Mouse (Mus musculus) left cerebral cortex, postnatal 10 days (tissue): ENCODE results near the gene Rtn2. TPM values are rescaled to one million over a fixed set of nuclear protein-coding genes. Genes with fewer than 3 reads are reported as not detected.

Experiments used
- DNase-seq, 2 experiments: peaks; one replicate each; pipeline ENCODE4 v3.0.0; 2021 to 2022; ENCODE audit warnings: low spot score in 2 of 2, mixed read lengths in 1 of 2; ENCODE audit errors: extremely low spot score in 1 of 2
- intact Hi-C: fragments of 180-260 bp; cut with DNase I; formaldehyde crosslinking; loops from one replicate; pipeline ENCODE4 v1.15.1; 2025
- total RNA-seq, 2 experiments: library from RNA; stranded (reverse); gene quantifications; 2 replicates each; pipeline ENCODE4 v1.2.3; 2021

Gene Rtn2
- total RNA-seq, 2 experiments from 2014 or later = 145 to 151 TPM

DNA sequence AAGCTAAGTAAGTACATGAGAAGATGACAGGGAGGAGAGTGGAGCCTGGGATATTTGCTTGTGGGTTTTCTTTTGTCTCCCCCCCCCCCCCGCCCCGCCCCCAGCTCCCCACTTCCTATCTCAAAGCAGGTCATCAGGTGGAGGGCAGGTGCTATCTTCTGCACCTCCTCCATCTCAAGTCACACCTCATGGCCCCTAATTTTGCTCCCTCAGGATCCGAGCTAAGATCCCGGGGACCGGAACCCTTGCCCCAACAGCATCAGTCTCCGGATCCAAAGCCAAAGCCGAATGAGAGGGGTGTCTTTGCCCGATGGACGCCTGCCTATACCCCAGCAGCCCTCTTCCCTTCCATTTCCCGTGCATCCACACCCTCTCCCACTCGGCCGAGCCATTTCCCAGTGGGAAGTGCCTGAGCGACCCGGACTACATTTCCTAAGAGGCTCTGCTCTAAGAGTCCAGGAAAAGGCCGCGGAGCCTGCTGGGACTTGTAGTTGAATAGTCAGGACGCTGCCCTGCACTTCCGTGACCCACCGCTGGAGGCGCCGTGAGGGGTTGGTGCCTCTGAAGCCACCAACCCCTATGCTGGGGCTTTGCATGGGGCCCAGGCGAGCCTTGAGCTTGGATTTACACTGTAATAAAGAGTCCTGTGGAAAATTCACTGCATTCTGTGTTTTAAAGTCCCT is 13.2 kb downstream of the Rtn2 start:
- peak; percentile 89 to 96 for DNase-seq
- intact Hi-C loops = no loop called here

DNA sequence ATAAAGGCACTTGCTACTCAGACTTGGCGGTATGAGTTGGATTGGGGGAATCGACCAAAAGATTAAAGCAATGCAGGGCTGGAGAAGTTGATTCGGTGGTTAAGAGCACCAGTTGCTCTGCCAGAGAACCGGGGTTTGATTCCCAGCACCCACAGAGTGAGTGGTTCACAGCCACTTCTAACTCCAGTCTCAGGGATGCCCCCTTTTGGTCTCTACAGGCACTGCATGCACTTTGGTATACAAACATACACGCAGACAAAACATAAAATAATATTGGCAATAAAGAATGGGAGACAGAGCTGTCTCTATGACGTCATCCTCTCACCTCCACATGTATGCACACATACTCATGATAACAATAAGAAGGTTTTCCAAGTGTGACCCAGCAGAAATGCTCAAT is 14.6 kb downstream of the Rtn2 start:
- no peak for DNase-seq
- intact Hi-C loops = no loop called here

DNA sequence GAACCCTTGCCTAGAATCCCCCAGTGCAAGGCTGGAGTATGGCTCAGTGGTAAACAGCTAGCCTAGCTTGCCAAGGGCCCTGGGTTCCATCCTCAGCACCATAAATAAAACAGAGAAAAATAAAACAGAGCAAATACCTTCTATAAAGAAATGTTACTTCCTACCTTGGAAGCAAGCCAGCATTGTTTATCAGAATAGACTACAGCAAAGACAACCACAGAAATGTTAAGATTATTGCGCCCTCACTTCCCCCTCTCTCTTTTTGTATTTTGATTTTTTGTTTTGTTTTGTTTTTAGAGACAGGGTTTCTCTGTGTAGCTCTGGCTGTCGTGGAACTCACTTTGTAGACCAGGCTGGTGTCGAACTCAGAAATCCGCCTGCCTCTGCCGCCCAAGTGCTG is 15.4 kb downstream of the Rtn2 start:
- DNase-seq = no peak
- intact Hi-C loops = no loop called here

DNA sequence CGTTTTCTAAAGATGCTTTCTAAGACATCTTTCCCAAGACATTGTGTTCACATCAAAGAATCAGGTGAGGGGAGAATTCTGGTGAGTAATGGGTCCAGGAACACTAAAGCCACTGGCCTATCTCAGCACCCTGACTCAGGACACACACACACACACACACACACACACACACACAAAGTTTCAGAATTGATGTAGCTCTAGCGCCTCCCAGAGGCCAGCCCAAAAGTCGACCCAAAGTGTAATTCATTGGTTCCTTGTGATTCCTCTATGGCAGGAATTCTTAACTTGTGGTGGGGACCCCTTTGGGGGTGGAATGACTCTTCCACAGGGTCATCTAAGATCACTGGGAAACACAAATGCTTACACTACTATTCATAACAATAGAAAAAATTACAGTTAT is 16.8 kb downstream of the Rtn2 start:
- intact Hi-C loops = no loop called here

DNA sequence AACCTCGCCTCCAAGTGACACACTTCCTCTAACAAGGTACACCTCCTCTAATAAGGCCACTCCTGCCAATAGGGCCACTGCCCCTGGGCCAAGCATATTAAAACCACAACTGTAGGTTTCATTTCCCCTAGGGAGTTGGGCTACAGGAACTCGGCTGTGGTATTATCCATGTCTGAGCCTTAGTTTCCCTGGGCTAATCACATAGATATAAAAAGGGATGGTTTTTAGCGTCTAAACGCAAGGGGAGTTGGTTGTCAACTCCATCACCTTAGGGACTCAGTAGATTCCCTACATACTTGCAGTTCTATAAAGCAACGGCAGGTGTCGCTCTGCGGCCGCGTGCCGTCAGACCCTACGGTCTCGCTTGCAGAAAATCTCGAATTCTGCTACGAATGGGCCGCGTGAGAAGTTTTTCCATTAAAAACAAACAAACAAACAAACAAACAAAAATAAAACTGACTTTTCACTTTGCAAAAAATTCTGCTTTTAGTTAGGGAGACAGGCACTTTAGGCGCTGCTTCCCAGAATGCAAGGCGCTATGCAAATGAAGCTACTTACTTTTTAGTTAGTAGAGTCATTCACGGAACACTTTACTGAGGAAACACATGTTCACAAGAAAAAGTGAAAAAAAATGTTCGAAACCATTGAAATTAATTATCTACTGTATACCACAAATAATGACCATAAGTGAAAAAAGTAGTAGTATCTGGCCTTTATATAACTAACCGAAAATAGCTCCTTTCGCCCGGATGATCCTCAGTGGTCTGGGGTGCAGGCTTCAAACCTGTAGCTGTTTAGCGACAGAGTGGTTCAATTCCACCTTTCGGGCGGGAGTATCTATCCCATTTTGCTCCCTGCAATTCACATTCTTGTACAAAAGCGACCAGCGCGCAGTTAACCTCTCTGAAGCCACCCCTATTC is 18.3 kb downstream of the Rtn2 start:
- DNase-seq = peak; percentile 73 to 83
- intact Hi-C loops = loop anchor here (1.0 kb wide), 1 partner anchor 43 kb away; no protein-coding TSS in a partner anchor

More for the DNA sequence above, 16.8 kb downstream of the Rtn2 start:
- peak in 1 of 2 experiments; percentile 66 for DNase-seq

DNA sequence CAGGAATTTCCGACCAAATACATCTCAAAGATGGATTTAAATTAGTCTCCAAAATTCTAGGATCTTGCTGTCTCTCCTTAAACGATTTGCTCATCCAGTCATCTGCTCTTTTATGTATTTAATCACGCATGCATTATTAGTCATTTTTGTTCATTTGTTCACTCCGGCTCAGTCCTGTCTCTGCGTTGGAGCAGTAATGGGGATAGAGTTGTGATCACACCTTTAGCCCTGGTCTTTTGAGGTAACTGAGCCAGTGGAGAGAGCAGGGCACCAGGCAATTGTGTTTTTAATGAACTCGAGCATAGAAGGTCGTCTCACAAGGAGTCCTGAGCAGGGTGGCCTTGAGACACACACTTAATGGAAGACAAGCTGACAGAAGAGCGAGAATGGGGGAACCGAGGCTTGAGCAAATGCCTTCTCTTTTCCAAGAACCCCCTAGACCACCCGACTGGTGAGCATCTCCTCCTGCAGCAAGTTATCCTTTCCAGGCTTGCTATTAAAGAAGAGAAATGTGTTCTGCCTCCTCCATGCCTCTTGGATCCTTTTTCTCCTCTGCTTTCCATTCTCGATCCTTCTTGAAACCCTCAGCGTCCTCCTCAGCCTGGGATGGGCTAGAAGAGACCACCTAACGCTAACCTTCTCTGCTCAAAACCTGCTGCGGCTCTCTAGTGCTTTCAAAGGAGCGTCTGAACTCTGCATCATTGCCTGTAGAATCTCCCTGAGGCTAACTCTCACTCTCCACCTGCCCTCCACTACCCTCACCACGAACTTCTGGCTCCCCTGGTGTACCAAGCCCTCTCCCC is 19.2 kb downstream of the Rtn2 start:
- DNase-seq = no peak

DNA sequence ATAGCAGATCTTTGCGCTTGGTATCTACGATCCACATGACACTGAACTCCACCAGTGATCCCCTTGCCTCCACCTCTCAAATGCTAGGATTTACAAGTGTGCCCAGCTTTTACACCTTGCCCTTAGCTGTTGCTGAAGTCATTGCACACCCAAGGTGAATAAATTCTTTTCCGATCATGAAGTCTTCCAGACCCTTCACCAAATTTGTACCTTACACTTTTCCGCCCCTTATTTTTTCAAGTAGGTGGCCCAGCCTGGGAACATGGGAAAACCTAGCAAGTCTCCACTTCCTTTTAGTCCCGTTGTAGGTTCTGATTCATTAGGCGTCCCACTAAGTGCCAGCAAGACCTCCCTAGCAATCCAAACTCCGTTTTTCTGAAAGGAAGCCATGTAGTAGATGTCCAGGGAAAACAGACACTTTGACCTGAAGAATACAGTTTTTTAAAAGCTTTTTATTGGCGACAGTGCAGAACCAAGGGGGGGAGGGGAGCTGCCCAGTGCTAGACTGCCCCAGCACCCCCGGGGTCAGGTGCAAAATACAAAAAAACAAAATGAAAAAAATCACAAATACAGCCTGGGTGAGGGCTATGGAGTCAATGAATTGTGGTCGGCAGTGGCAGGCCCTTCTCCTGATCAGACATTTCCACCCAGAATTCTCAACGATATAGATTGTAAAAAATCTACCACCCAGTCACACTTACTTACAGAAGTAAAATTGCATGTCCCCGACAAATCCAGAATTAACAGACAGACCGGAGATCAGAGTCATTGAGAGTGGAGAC is 20.0 kb downstream of the Rtn2 start:
- intact Hi-C loops = no loop called here
- DNase-seq = no peak

More for the DNA sequence above, 19.2 kb downstream of the Rtn2 start:
- intact Hi-C loops = loop anchor here (1.0 kb wide), 1 partner anchor 42 kb away; no protein-coding TSS in a partner anchor

DNA sequence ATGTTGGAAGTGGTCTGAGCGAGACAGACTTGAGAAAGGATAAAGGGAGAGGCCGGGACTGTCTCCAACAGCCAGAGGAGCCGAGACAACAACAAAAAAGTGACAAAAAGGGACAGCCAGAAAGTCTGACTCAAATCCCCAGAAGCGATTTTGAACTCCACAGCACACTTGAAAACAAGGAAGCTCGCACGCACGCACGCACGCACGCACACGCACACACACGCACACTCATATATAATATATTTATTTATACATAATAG is 20.6 kb downstream of the Rtn2 start:
- DNase-seq = no peak
- intact Hi-C loops = no loop called here

DNA sequence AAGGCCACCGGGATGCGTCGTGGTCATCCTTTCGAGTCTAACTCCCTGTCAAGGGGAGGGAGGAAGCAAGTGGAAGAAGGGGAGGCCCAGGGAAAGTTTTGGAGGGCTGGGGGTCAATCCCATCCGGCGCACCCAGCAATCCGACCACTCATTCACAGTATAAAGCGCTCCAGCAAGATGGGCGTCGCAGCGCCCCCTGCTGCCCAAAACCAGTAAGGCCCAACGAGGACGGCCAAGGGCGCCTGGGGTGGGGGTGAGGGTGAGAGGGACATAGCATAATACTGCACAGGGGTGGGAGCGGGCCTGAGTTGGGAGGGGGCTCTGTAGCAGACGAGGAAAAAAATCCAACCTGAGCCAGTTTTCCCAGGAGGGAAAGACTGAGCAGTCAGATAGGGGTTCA is 21.3 kb downstream of the Rtn2 start:
- intact Hi-C loops = loop anchor here (2.0 kb wide), 1 partner anchor 19 kb away; no protein-coding TSS in a partner anchor
- peak in 1 of 2 experiments; percentile 82 for DNase-seq

DNA sequence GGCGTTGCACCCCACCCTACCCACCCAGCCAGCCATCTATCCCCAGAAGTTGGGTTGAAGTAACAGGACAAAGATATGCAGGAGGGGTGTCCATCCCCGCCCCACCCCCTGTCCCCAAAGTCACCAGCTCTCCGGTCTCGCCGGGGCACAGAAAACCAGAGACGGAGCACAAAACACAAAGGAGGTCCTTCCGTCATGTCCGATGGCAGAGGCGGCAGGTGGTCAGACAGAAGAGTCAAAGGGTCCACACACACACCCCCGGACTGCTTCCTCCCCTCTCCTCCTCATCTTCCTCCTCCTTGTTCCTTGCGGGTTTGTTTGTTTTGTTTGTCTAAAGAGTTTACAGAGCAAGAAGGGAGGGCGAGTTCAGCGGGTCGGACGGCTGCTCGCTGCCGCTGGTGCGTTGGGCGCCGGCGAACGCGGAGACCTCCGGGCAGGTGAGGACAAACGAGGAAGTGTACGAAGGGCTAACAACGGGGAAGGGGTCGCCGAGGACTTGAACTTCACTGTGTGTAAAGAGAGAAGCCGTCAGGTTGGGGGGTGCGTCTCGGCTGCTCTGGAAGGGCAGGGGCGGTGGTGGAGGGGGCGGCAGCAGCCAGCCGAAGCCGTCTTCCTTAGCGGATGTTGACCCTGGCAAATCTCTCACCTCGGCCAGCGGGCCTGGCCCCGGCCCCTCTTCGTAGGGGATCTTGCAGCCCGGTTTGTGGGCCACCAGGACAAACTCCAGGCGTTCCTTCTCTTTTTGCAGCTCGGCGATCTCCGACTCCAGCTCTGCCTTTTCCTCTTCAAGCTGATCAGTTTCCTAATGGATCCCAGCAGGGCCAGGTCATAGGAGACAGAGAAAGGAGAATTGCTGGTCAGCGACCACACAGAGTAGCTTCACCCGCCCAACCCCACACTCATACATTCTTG is 22.3 kb downstream of the Rtn2 start:
- DNase-seq = no peak
- intact Hi-C loops = loop anchor here (2.0 kb wide), 1 partner anchor 20 kb away; no protein-coding TSS in a partner anchor

DNA sequence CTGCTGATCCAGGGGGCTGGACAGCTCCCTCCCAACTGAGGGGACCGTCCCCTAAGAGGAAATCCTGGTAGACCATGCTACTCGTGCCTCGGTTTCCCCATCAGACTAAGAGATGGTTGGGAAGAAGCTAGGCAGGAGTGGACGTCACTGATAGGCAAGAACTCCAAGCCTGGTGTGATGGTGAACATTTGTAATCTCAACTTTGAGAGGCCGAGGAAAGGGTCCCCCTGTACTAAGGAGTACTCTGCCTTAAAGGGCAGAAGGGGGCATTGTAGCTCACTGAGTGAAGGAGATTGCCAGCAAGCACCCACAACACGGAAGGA is 22.9 kb downstream of the Rtn2 start:
- intact Hi-C loops = loop anchor here (2.0 kb wide), 1 partner anchor 21 kb away; no protein-coding TSS in a partner anchor
- DNase-seq = no peak

DNA sequence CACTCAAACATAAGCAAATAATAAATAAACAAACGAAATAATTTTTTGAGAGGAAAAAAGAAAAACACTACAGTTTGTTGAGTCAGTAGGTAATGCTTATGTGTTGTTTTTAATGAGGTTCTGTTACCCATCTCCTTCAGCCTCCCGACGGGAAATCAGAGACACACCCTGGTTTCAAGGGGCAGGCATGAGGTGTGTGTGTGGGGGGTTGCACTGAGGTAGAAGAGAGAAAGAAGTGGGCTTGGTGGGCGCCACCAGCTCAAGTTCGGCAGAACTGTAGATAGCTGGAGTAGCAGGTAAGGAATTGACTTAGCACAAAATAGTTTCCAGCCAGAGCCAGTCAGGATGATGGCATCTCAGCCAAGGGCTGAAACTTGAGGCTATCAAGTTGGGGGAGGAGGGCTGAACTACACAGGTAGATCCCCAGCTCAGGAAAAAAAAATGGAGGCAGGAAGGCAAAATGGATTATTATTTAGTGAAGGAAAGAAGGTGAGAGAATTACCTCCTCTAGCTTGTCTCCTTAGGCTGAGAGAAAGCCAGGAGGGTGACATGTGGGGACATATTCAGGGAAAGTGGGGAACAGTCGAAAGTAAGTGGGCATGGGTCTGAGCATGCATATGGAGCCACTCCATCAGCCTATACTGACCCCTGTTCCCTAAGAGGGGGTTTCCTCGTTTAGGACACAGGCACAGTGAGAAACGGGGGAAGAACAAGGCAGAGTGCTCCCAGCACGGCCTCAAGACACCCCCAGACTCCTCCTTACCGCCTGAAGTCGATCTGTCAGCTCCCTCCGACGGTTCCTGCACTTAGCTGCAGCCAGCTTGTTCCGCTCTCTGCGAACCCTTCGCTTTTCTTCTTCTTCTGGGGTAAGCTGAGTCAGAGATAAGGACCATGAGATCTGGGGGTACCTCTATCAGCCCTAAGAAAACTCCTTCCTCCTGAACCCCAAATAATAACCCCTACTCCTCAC is 23.7 kb downstream of the Rtn2 start:
- no peak for DNase-seq
- intact Hi-C loops = loop anchor here (2.0 kb wide), 1 partner anchor 21 kb away; no protein-coding TSS in a partner anchor

DNA sequence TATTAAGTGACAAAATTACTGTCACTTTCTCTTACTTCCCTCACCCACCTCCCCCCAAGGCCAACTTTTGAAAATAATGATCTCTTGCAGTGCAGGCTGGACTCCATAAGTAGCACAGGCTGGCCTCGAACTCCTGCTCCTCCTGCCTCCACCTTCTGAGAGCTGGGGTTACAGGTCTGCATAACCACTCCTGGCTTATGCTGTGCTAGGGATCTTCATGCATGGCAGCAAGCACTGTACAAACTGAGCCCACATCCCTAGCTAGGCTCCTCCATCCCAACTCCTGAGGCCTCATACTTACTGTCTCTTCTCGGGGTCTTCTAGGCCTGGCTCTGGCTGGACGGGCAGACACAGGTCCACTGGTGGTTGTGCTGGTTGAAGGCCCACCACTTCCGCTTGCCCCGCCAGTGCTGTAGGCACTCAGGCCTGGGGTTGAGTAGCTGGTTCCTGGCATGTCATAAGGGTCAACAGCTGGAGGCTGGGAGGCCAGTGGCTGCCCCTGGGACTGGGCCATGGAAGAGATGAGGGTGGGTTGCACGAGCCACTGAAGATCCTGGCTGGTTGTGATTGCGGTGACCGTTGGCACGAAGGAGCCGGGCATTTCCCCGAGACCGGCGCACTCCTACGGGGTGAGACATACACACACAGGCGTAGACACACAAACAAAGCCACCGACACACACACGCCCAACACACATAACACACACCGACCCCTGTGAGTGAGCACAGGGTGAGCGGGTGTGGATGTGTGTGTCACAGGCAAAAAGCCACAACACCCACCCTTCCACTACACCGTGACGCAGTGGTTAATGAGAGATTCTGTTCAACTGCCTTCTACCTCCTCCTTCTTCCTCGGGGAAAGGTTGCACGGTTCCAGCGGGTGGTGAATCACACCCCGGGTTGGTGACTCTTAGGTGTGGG is 24.7 kb downstream of the Rtn2 start:
- intact Hi-C loops = no loop called here
- no peak for DNase-seq

DNA sequence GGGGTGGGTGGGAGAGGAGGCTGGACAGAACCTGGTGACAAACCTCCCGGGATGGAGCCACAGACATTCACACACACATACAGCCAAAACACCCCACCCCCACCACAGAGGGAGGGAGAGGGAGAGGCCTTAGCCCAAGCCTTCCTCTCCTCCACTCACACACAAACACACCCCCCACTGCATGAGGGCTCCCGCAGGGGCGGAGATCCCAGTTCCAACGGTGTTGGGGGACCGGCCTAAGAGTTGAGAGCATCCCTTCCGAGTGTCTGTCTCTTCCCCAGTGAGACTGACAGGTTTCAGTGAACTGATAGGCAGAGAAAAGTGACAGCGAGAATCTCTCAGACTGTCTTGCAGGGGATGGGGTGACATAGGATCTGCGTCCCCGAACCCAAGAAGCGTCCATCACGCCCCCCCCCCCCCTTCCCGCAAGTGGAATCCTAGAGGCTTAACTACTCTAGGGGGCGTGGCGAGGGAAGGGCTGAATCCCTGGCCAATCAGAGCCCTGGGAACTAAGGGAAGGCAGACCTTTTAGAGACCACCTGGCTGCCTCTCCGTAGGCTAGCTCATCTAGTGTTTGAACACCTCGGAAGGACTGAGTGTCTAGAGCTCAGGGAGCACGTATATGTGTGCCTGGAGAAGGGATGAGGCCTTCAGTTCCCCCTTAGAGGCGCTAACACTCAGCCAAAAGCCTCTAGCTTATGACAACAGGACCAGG is 25.5 kb downstream of the Rtn2 start:
- intact Hi-C loops = no loop called here
- DNase-seq = peak; percentile 70 to 89
